Mouse (Mus musculus): ENCODE data around the gene Ggps1.

Gene Ggps1

GRCm38 (mm10) chr13:14063013-14063941 is at the start of gene Ggps1, which contains the start of gene Arid4b:
TSS of gene Ggps1 (minus strand) at chr13:14063488.
TSS of gene Arid4b (plus strand) at chr13:14063232.
- DNase-seq (ENCODE audit: low spot score in 2 of 2): peak; percentile 85 to 90

GRCm38 (mm10) chr13:14111146-14111545 is 47.9 kb upstream of the Ggps1 start:
- no peak for DNase-seq (ENCODE audit: low spot score in 2 of 2)

- DNase-seq (ENCODE audit: low spot score in 2 of 2): no peak
Measured at GRCm38 (mm10) chr13:14110154-14110873, 47.0 kb upstream of the Ggps1 start.

GRCm38 (mm10) chr13:14103026-14103425 is 39.7 kb upstream of the Ggps1 start:
- no peak for DNase-seq (ENCODE audit: low spot score in 2 of 2)

GRCm38 (mm10) chr13:14088669-14089068 is 25.4 kb upstream of the Ggps1 start:
- no peak for DNase-seq (ENCODE audit: low spot score in 2 of 2)

- DNase-seq (ENCODE audit: low spot score in 2 of 2): no peak
Measured at GRCm38 (mm10) chr13:14075326-14075725, 12.0 kb upstream of the Ggps1 start.

- no peak for DNase-seq (ENCODE audit: low spot score in 2 of 2)
Measured at GRCm38 (mm10) chr13:14074371-14074770, 11.1 kb upstream of the Ggps1 start.

- no peak for DNase-seq (ENCODE audit: low spot score in 2 of 2)
Measured at GRCm38 (mm10) chr13:14069291-14069690, 6.0 kb upstream of the Ggps1 start.

- DNase-seq (ENCODE audit: low spot score in 2 of 2): no peak
Measured at GRCm38 (mm10) chr13:14068035-14068434, 4.7 kb upstream of the Ggps1 start.

GRCm38 (mm10) chr13:14065701-14066100 is 2.4 kb upstream of the Ggps1 start:
- no peak for DNase-seq (ENCODE audit: low spot score in 2 of 2)

GRCm38 (mm10) chr13:14065028-14065380 is 1.7 kb upstream of the Ggps1 start:
- DNase-seq (ENCODE audit: low spot score in 2 of 2): no peak

GRCm38 (mm10) chr13:14064341-14065027 is 1.2 kb upstream of the Ggps1 start:
- peak; percentile 21 to 52 for DNase-seq (ENCODE audit: low spot score in 2 of 2)

GRCm38 (mm10) chr13:14063942-14064271 is 619 bp upstream of the Ggps1 start:
- DNase-seq (ENCODE audit: low spot score in 2 of 2): no peak

GRCm38 (mm10) chr13:14062209-14063012 is 877 bp downstream of the Ggps1 start:
- no peak for DNase-seq (ENCODE audit: low spot score in 2 of 2)

- no peak for DNase-seq (ENCODE audit: low spot score in 2 of 2)
Measured at GRCm38 (mm10) chr13:14059582-14059981, 3.7 kb downstream of the Ggps1 start.

GRCm38 (mm10) chr13:14056801-14057200 is 6.5 kb downstream of the Ggps1 start:
- no peak for DNase-seq (ENCODE audit: low spot score in 2 of 2)

- DNase-seq (ENCODE audit: low spot score in 2 of 2): no peak
Measured at GRCm38 (mm10) chr13:14049878-14050277, 13.4 kb downstream of the Ggps1 start.

- DNase-seq (ENCODE audit: low spot score in 2 of 2): no peak
Measured at GRCm38 (mm10) chr13:14044521-14044920, 18.8 kb downstream of the Ggps1 start.

GRCm38 (mm10) chr13:14043851-14044250 is 19.4 kb downstream of the Ggps1 start:
- no peak for DNase-seq (ENCODE audit: low spot score in 2 of 2)

GRCm38 (mm10) chr13:14040186-14040585 is 23.1 kb downstream of the Ggps1 start:
- no peak for DNase-seq (ENCODE audit: low spot score in 2 of 2)

GRCm38 (mm10) chr13:14039292-14039965 is 23.9 kb downstream of the Ggps1 start, which contains the start of gene Tbce:
TSS of gene Tbce (minus strand) at chr13:14039638.
- DNase-seq (ENCODE audit: low spot score in 2 of 2): peak; percentile 78 to 81
